Mouse (Mus musculus): ENCODE data around the gene Nav2. TPM values are rescaled to one million over a fixed set of nuclear protein-coding genes. Genes with fewer than 3 reads are reported as not detected.

Gene Nav2
- polyA plus RNA-seq, 1 experiment = 21.9 TPM

DNA sequence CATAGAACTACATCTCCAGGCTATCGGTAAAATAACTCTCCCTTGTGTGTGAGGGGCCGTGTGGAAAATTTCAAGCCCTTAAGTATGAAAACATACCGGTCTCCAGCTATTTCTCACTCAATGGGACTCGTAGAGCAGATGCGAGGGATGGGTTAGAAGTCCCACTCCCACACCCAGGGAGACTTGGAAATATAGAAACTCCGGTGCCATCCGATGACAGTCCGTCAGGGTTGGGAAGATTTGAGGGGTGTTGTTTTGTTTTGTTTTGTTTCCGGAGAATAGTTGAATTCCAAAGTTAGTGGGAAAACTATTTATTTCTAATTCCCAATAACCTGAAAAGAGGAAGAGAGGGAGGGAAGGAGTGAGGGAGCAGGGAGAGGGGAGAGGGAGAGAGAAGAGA, 728.8 kb downstream of the Nav2 start:
- Histone ChIP-seq H3ac (ENCODE audit: control insufficient read depth, insufficient read length) (no peak overlapping the region), H3K4me2 (ENCODE audit: low read depth) (no peak overlapping the region)

DNA sequence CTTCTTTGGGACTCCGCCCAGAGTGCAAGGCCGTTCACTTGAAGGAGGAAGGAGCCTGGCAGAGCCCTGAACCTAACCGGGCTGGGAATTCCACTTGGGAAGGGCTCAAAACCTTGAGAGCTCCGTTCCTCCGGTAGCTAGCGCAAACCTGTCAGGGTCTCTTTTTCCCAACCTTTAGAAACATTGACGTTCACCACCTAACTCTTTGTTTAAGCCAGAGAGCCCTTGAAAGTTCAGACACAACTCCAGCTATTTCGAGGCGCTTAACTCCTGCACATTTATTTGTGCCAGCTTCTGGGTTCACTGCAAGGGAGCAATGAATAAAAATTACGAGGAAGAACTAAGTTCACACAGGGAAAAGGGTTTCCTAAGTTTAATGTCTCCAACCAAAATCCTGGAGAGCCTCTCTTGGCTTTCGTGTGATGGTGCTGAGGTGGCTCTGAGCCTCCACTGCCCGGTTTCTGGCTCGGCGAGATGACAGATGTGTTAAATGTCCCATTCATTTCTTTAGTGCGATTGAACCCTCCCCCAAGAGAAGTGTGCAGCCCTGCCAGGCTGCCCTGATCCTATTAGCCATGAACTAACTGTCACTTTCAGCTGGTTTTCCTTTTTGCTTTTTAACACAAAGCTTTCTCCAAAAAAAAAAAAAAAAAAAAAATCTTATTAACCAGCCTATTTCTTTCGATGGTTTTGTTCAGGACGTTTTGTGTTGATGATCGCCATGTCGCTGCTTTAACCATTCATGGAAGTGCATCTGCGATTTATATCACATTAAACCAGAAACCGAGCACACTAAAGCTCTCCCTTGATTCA, 729.5 kb downstream of the Nav2 start:
- Histone ChIP-seq H3K27me3 (ENCODE audit: control insufficient read depth, insufficient read depth, insufficient read length) (peaks cover 10% of the 10 kb centered on the region), H3ac (ENCODE audit: control insufficient read depth, insufficient read length) (no peak overlapping the region), H3K4me3 (no peak overlapping the region), H3K4me2 (ENCODE audit: low read depth) (no peak overlapping the region), H3K79me2 (ENCODE audit: control insufficient read depth, insufficient read depth) (no peaks in the 10 kb centered on the region), H3K36me3 (ENCODE audit: control insufficient read depth, insufficient read depth) (no peaks in the 10 kb centered on the region)
- TF ChIP-seq SRF (IDR thresholded peaks at IDR 0.05; ENCODE audit: control insufficient read depth, insufficient read length, low read depth) (no peak), POLR2A (IDR thresholded peaks at IDR 0.05; ENCODE audit: insufficient read length, low read depth) (no peak), MAX (IDR thresholded peaks at IDR 0.05; ENCODE audit: low read depth) (no peak), E2F4 (IDR thresholded peaks at IDR 0.05; ENCODE audit: insufficient read depth) (no peak), TCF3 (IDR thresholded peaks at IDR 0.05; ENCODE audit: insufficient read length, low read depth) (no peak), MYOG (IDR thresholded peaks at IDR 0.05; ENCODE audit: control insufficient read depth in 1 of 3, insufficient read depth in 1 of 3, insufficient read length in 2 of 3, low read depth in 2 of 3) (no peak), POLR2AphosphoS2 (IDR thresholded peaks at IDR 0.05; ENCODE audit: insufficient read length, low read depth) (no peak), USF1 (IDR thresholded peaks at IDR 0.05; ENCODE audit: low read depth) (no peak), TCF12 (IDR thresholded peaks at IDR 0.05; ENCODE audit: insufficient read depth, poor library complexity, severe bottlenecking) (no peak), MYOD1 (IDR thresholded peaks at IDR 0.05; ENCODE audit: control insufficient read depth in 1 of 3, insufficient read length in 2 of 3, low read depth in 2 of 3) (no peak), REST (IDR thresholded peaks at IDR 0.05; ENCODE audit: insufficient read depth, insufficient read length) (no peak), CEBPB (IDR thresholded peaks at IDR 0.05; ENCODE audit: insufficient read depth, poor library complexity, severe bottlenecking) (no peak)

More for the DNA sequence above, 728.8 kb downstream of the Nav2 start:
- Histone ChIP-seq H3K27me3 (ENCODE audit: control insufficient read depth, insufficient read depth, insufficient read length) (peaks cover 10% of the 10 kb centered on the region), H3K4me3 (no peak overlapping the region), H3K36me3 (ENCODE audit: control insufficient read depth, insufficient read depth) (no peaks in the 10 kb centered on the region), H3K79me2 (ENCODE audit: control insufficient read depth, insufficient read depth) (no peaks in the 10 kb centered on the region)
- TF ChIP-seq E2F4 (IDR thresholded peaks at IDR 0.05; ENCODE audit: insufficient read depth) = no peak
- TF ChIP-seq POLR2AphosphoS2 (IDR thresholded peaks at IDR 0.05; ENCODE audit: insufficient read length, low read depth) = no peak
- TF ChIP-seq CEBPB (IDR thresholded peaks at IDR 0.05; ENCODE audit: insufficient read depth, poor library complexity, severe bottlenecking) = no peak
- no peak for TF ChIP-seq TCF12 (IDR thresholded peaks at IDR 0.05; ENCODE audit: insufficient read depth, poor library complexity, severe bottlenecking)
- TF ChIP-seq TCF3 (IDR thresholded peaks at IDR 0.05; ENCODE audit: insufficient read length, low read depth) = no peak
- no peak for TF ChIP-seq POLR2A (IDR thresholded peaks at IDR 0.05; ENCODE audit: insufficient read length, low read depth)
- no peak for TF ChIP-seq REST (IDR thresholded peaks at IDR 0.05; ENCODE audit: insufficient read depth, insufficient read length)
- TF ChIP-seq MYOG (IDR thresholded peaks at IDR 0.05; ENCODE audit: control insufficient read depth in 1 of 3, insufficient read depth in 1 of 3, insufficient read length in 2 of 3, low read depth in 2 of 3) = no peak

GRCm38 (mm10) chr7:49638941-49639776, 730.6 kb downstream of the Nav2 start:
- no peak for TF ChIP-seq E2F4 (IDR thresholded peaks at IDR 0.05; ENCODE audit: insufficient read depth)
- no peak for TF ChIP-seq MYOD1 (IDR thresholded peaks at IDR 0.05; ENCODE audit: control insufficient read depth in 1 of 3, insufficient read length in 2 of 3, low read depth in 2 of 3)
- TF ChIP-seq TCF3 (IDR thresholded peaks at IDR 0.05; ENCODE audit: insufficient read length, low read depth) = no peak
- TF ChIP-seq SRF (IDR thresholded peaks at IDR 0.05; ENCODE audit: control insufficient read depth, insufficient read length, low read depth) = no peak
- no peaks in the 10 kb centered on the region for H3K36me3 ChIP-seq (ENCODE audit: control insufficient read depth, insufficient read depth)
- no peak overlapping the region for H3ac ChIP-seq (ENCODE audit: control insufficient read depth, insufficient read length)
- peaks cover 10% of the 10 kb centered on the region for H3K27me3 ChIP-seq (ENCODE audit: control insufficient read depth, insufficient read depth, insufficient read length)
- H3K4me3 ChIP-seq = no peak overlapping the region
- no peak overlapping the region for H3K4me2 ChIP-seq (ENCODE audit: low read depth)
- H3K79me2 ChIP-seq (ENCODE audit: control insufficient read depth, insufficient read depth) = no peaks in the 10 kb centered on the region

- Histone ChIP-seq H3K27me3 (ENCODE audit: control insufficient read depth, insufficient read depth, insufficient read length) (peaks cover 5% of the 10 kb centered on the region), H3ac (ENCODE audit: control insufficient read depth, insufficient read length) (no peak overlapping the region), H3K4me2 (ENCODE audit: low read depth) (no peak overlapping the region), H3K4me3 (no peak overlapping the region), H3K79me2 (ENCODE audit: control insufficient read depth, insufficient read depth) (no peaks in the 10 kb centered on the region), H3K36me3 (ENCODE audit: control insufficient read depth, insufficient read depth) (no peaks in the 10 kb centered on the region)
- TF ChIP-seq MAX (IDR thresholded peaks at IDR 0.05; ENCODE audit: low read depth) = no peak
- TF ChIP-seq MYOG (IDR thresholded peaks at IDR 0.05; ENCODE audit: control insufficient read depth in 1 of 3, insufficient read depth in 1 of 3, insufficient read length in 2 of 3, low read depth in 2 of 3) = no peak
- no peak for TF ChIP-seq REST (IDR thresholded peaks at IDR 0.05; ENCODE audit: insufficient read depth, insufficient read length)
- no peak for TF ChIP-seq POLR2AphosphoS2 (IDR thresholded peaks at IDR 0.05; ENCODE audit: insufficient read length, low read depth)
- no peak for TF ChIP-seq E2F4 (IDR thresholded peaks at IDR 0.05; ENCODE audit: insufficient read depth)
- TF ChIP-seq CEBPB (IDR thresholded peaks at IDR 0.05; ENCODE audit: insufficient read depth, poor library complexity, severe bottlenecking) = no peak
- TF ChIP-seq TCF3 (IDR thresholded peaks at IDR 0.05; ENCODE audit: insufficient read length, low read depth) = no peak
- no peak for TF ChIP-seq TCF12 (IDR thresholded peaks at IDR 0.05; ENCODE audit: insufficient read depth, poor library complexity, severe bottlenecking)
- no peak for TF ChIP-seq USF1 (IDR thresholded peaks at IDR 0.05; ENCODE audit: low read depth)
- TF ChIP-seq MYOD1 (IDR thresholded peaks at IDR 0.05; ENCODE audit: control insufficient read depth in 1 of 3, insufficient read length in 2 of 3, low read depth in 2 of 3) = no peak
- TF ChIP-seq POLR2A (IDR thresholded peaks at IDR 0.05; ENCODE audit: insufficient read length, low read depth) = no peak
- TF ChIP-seq SRF (IDR thresholded peaks at IDR 0.05; ENCODE audit: control insufficient read depth, insufficient read length, low read depth) = no peak
Observed at GRCm38 (mm10) chr7:49639864-49640708, 731.6 kb downstream of the Nav2 start.
